Mouse (Mus musculus): ENCODE results near the gene Cdc34.

DNA sequence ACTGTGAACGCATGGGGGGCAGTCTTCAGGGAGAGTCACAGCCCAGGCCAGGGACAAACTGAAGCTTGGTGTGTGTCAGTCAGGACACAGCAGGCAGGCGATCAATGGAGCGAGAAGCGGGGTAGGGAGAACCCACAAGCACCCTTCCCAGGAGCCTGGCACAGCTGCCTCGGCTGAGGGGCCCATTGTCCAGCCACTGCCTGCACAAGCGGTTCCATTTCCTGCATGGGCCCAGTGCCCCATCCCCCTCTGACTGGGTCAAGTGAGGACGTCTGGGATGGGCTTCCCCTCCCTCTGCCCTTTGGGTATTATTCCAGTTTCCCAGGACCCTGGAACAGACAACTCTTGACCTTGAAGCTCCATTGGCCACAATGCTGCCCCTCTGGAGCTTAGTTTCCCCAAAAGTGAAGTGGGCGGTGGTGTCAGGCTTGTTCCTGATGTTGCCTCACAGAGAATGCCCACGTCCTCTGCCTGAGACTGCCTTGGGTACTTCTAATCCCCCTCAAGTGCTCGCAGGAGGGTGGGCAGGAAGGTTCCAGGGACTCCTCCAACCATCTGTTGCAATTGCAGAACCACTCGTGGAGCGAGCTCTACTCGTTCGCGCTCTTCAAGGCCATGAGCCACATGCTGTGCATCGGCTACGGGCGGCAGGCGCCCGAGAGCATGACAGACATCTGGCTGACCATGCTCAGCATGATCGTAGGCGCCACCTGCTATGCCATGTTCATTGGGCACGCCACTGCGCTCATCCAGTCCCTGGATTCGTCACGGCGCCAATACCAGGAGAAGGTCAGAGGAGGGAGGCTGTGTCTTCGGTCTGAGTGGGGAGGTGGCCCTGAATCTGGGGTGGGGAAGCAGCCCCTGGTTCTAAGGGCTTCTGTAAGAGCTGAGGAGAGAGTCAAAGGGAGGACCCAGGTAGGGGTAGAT is 46.6 kb downstream of the Cdc34 start:
- TF ChIP-seq CTCF (IDR thresholded peaks at IDR 0.05; ENCODE audit: low read depth, low read length) (no peak), POLR2A (IDR thresholded peaks at IDR 0.05; ENCODE audit: borderline replicate concordance, low read depth, low read length) (no peak)

Measured in bone marrow macrophage, adult 2 months (primary cell).